Mouse (Mus musculus): Measurements from ENCODE around the gene Art3. TPM values are rescaled to one million over a fixed set of nuclear protein-coding genes. Genes with fewer than 3 reads are reported as not detected.

Gene Art3
- total RNA-seq, 1 experiment = 0.71 TPM

DNA sequence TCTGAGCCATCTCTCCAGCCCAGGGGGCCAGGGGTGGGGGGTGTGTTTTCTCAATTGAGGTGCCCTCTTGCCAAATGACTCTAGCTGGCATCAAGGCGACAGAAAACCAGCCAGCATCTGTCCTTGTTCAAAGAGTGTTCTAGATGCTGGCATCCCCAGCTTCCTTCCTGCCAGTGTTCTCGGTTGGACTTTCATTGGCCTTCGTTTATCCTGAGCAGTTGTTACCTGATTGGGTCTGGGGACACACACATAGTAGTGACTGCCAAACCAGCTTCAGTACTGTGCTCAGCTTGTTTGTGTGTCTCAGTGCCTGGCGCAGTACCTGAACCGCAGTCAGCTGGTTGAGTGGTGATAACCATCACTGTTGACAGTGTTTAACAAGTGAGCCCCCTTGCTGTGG lies 54.5 kb downstream of the Art3 start:
- TF ChIP-seq ZNF384 (IDR thresholded peaks at IDR 0.05; ENCODE audit: low read depth, low read length) (no peak), HCFC1 (IDR thresholded peaks at IDR 0.05; ENCODE audit: borderline replicate concordance, insufficient read depth, low read length) (no peak), ZC3H11A (IDR thresholded peaks at IDR 0.05; ENCODE audit: borderline replicate concordance, low read depth, low read length) (no peak), MAFK (IDR thresholded peaks at IDR 0.05; ENCODE audit: insufficient read depth, low read depth, low read length) (no peak), CHD2 (IDR thresholded peaks at IDR 0.05; ENCODE audit: low read depth, low read length) (no peak)
- DNase-seq (ENCODE audit: low read depth, low spot score) = no peak
- Histone ChIP-seq H3K4me3 (ENCODE audit: insufficient read depth in 1 of 2, low read depth in 1 of 2, low read length in 2 of 2, poor library complexity in 1 of 2, severe bottlenecking in 1 of 2) (no peak overlapping the region), H3K36me3 (ENCODE audit: control insufficient read depth, insufficient read depth, low read length, poor library complexity, severe bottlenecking) (no peaks in the 10 kb centered on the region), H3K4me1 (ENCODE audit: control insufficient read depth in 2 of 2, insufficient read depth in 2 of 2, low read length in 2 of 2, poor library complexity in 1 of 2) (peaks cover 0 to 4% of the 10 kb centered on the region in 2 experiments; a peak in 1 of 4 replicates), H3K9me3 (ENCODE audit: control insufficient read depth, insufficient read depth, low read depth, low read length) (no peaks in the 10 kb centered on the region), H3K9ac (ENCODE audit: insufficient read depth, low read depth, low read length, poor library complexity, severe bottlenecking) (no peak overlapping the region), H3K27ac (ENCODE audit: insufficient read depth, low read depth, low read length, poor library complexity, severe bottlenecking) (no peak overlapping the region)
- in situ Hi-C loops (cut with MboI; ENCODE audit: low sequenced_read_pairs in 2 of 2, unreplicated experiment in 2 of 2) = no loop called here

DNA sequence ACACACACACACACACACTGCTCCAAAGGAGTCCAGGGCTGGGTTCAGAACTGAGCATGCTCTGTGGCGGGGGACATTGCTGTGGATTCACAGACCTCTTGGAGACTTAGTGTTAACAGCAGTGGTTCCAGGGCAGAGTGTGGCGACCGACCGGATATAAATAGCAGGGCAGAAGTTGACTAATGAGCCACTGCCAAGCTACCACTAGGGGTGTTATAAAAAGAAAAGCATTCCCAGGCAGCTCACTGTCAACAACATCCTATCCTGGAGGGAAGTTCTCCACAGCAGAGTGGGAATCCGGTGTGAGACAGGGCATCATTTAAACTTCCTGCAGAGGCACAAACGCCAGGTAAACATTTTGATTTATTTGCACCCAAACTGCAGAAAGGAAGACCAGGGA lies 55.0 kb downstream of the Art3 start:
- H3K9ac ChIP-seq (ENCODE audit: insufficient read depth, low read depth, low read length, poor library complexity, severe bottlenecking) = no peak overlapping the region
- H3K4me3 ChIP-seq (ENCODE audit: insufficient read depth in 1 of 2, low read depth in 1 of 2, low read length in 2 of 2, poor library complexity in 1 of 2, severe bottlenecking in 1 of 2) = no peak overlapping the region
- DNase-seq (ENCODE audit: low read depth, low spot score) = no peak
- TF ChIP-seq ZNF384 (IDR thresholded peaks at IDR 0.05; ENCODE audit: low read depth, low read length) = no peak
- TF ChIP-seq MAFK (IDR thresholded peaks at IDR 0.05; ENCODE audit: insufficient read depth, low read depth, low read length) = no peak
- no peak for TF ChIP-seq CHD2 (IDR thresholded peaks at IDR 0.05; ENCODE audit: low read depth, low read length)
- TF ChIP-seq ZC3H11A (IDR thresholded peaks at IDR 0.05; ENCODE audit: borderline replicate concordance, low read depth, low read length) = no peak
- TF ChIP-seq HCFC1 (IDR thresholded peaks at IDR 0.05; ENCODE audit: borderline replicate concordance, insufficient read depth, low read length) = no peak
- peaks cover 0 to 4% of the 10 kb centered on the region in 2 experiments; a peak in 1 of 4 replicates for H3K4me1 ChIP-seq (ENCODE audit: control insufficient read depth in 2 of 2, insufficient read depth in 2 of 2, low read length in 2 of 2, poor library complexity in 1 of 2)
- H3K27ac ChIP-seq (ENCODE audit: insufficient read depth, low read depth, low read length, poor library complexity, severe bottlenecking) = no peak overlapping the region
- no peaks in the 10 kb centered on the region for H3K36me3 ChIP-seq (ENCODE audit: control insufficient read depth, insufficient read depth, low read length, poor library complexity, severe bottlenecking)
- no peaks in the 10 kb centered on the region for H3K9me3 ChIP-seq (ENCODE audit: control insufficient read depth, insufficient read depth, low read depth, low read length)
- in situ Hi-C loops (cut with MboI; ENCODE audit: low sequenced_read_pairs in 2 of 2, unreplicated experiment in 2 of 2) = no loop called here

DNA sequence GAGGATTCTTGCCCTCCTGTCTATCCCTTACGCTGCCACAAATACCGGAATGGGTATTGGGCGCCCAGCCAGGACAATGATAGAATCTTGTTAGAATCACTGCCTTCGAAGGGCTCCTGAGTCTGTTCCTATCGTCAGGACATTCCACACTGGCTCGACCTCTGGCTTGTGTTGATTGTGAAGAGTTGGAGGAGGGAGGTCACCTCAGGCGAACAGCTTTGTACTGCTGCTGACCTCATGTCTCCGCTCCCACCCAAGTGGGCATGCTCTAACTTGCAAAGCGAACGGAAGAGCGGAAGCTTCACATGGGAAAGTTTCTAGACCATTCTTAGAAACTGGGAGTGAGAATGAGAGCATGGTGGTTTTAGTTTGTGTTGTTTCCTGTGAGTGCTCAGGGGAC lies 55.8 kb downstream of the Art3 start:
- TF ChIP-seq ZNF384 (IDR thresholded peaks at IDR 0.05; ENCODE audit: low read depth, low read length) (no peak), ZC3H11A (IDR thresholded peaks at IDR 0.05; ENCODE audit: borderline replicate concordance, low read depth, low read length) (no peak), MAFK (IDR thresholded peaks at IDR 0.05; ENCODE audit: insufficient read depth, low read depth, low read length) (no peak), CHD2 (IDR thresholded peaks at IDR 0.05; ENCODE audit: low read depth, low read length) (no peak), HCFC1 (IDR thresholded peaks at IDR 0.05; ENCODE audit: borderline replicate concordance, insufficient read depth, low read length) (no peak)
- Histone ChIP-seq H3K4me1 (ENCODE audit: control insufficient read depth in 2 of 2, insufficient read depth in 2 of 2, low read length in 2 of 2, poor library complexity in 1 of 2) (peaks cover 0 to 4% of the 10 kb centered on the region in 2 experiments; a peak in 1 of 4 replicates), H3K9me3 (ENCODE audit: control insufficient read depth, insufficient read depth, low read depth, low read length) (no peaks in the 10 kb centered on the region), H3K9ac (ENCODE audit: insufficient read depth, low read depth, low read length, poor library complexity, severe bottlenecking) (no peak overlapping the region), H3K4me3 (ENCODE audit: insufficient read depth in 1 of 2, low read depth in 1 of 2, low read length in 2 of 2, poor library complexity in 1 of 2, severe bottlenecking in 1 of 2) (no peak overlapping the region), H3K27ac (ENCODE audit: insufficient read depth, low read depth, low read length, poor library complexity, severe bottlenecking) (no peak overlapping the region), H3K36me3 (ENCODE audit: control insufficient read depth, insufficient read depth, low read length, poor library complexity, severe bottlenecking) (no peaks in the 10 kb centered on the region)
- no peak for DNase-seq (ENCODE audit: low read depth, low spot score)
- in situ Hi-C loops (cut with MboI; ENCODE audit: low sequenced_read_pairs in 2 of 2, unreplicated experiment in 2 of 2) = no loop called here

DNA sequence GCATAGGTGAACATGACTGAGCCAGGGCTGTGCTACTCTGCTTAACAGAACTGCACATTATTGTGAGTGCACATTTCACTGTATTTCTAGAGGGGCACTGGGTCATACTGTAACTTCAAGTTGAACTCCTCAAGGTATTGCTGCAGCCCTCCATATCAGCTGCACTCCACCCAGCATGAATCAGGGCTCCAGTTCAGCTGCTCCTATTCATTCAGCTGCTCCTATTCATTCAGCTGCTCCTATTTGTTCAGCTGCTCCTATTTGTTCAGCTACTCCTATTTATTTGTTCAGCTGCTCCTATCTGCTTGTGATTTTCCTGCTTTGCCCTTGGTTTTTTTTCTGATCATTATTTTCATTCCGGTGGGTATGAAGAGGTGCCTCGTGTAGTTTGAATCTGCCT lies 58.4 kb downstream of the Art3 start:
- Histone ChIP-seq H3K4me1 (ENCODE audit: control insufficient read depth in 2 of 2, insufficient read depth in 2 of 2, low read length in 2 of 2, poor library complexity in 1 of 2) (peaks cover 0 to 7% of the 10 kb centered on the region in 2 experiments; a peak in 1 of 4 replicates), H3K9ac (ENCODE audit: insufficient read depth, low read depth, low read length, poor library complexity, severe bottlenecking) (no peak overlapping the region), H3K27ac (ENCODE audit: insufficient read depth, low read depth, low read length, poor library complexity, severe bottlenecking) (no peak overlapping the region), H3K36me3 (ENCODE audit: control insufficient read depth, insufficient read depth, low read length, poor library complexity, severe bottlenecking) (no peaks in the 10 kb centered on the region), H3K9me3 (ENCODE audit: control insufficient read depth, insufficient read depth, low read depth, low read length) (no peaks in the 10 kb centered on the region), H3K4me3 (ENCODE audit: insufficient read depth in 1 of 2, low read depth in 1 of 2, low read length in 2 of 2, poor library complexity in 1 of 2, severe bottlenecking in 1 of 2) (no peak overlapping the region)
- in situ Hi-C loops (cut with MboI; ENCODE audit: low sequenced_read_pairs in 2 of 2, unreplicated experiment in 2 of 2) = no loop called here
- DNase-seq (ENCODE audit: low read depth, low spot score) = no peak
- no peak for TF ChIP-seq CHD2 (IDR thresholded peaks at IDR 0.05; ENCODE audit: low read depth, low read length)
- TF ChIP-seq MAFK (IDR thresholded peaks at IDR 0.05; ENCODE audit: insufficient read depth, low read depth, low read length) = no peak
- TF ChIP-seq ZC3H11A (IDR thresholded peaks at IDR 0.05; ENCODE audit: borderline replicate concordance, low read depth, low read length) = no peak
- no peak for TF ChIP-seq ZNF384 (IDR thresholded peaks at IDR 0.05; ENCODE audit: low read depth, low read length)
- TF ChIP-seq HCFC1 (IDR thresholded peaks at IDR 0.05; ENCODE audit: borderline replicate concordance, insufficient read depth, low read length) = no peak

DNA sequence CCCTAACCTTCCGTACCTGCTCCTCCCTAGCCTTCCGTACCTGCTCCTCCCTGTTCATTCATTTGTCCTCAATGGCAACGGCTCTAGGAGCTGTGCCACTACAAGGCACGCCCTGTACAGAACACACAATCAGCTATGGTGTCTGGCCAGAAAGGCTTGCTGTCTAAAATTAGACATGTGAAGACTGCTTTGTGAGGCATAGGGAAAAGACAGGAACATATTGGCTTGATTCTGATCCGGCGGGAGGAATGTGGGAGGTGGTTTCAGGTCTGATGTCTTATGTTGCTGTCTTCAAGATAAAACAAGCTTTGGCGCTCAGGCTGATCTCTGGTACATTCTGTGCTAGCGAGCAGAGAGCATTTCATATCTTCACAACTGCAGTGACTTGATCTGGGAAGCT lies 59.0 kb downstream of the Art3 start:
- no peak for DNase-seq (ENCODE audit: low read depth, low spot score)
- TF ChIP-seq ZC3H11A (IDR thresholded peaks at IDR 0.05; ENCODE audit: borderline replicate concordance, low read depth, low read length) (no peak), MAFK (IDR thresholded peaks at IDR 0.05; ENCODE audit: insufficient read depth, low read depth, low read length) (no peak), CHD2 (IDR thresholded peaks at IDR 0.05; ENCODE audit: low read depth, low read length) (no peak), ZNF384 (IDR thresholded peaks at IDR 0.05; ENCODE audit: low read depth, low read length) (no peak)
- in situ Hi-C loops (cut with MboI; ENCODE audit: low sequenced_read_pairs in 2 of 2, unreplicated experiment in 2 of 2) = no loop called here
- Histone ChIP-seq H3K27ac (ENCODE audit: insufficient read depth, low read depth, low read length, poor library complexity, severe bottlenecking) (no peak overlapping the region), H3K4me3 (ENCODE audit: insufficient read depth in 1 of 2, low read depth in 1 of 2, low read length in 2 of 2, poor library complexity in 1 of 2, severe bottlenecking in 1 of 2) (no peak overlapping the region), H3K9me3 (ENCODE audit: control insufficient read depth, insufficient read depth, low read depth, low read length) (no peaks in the 10 kb centered on the region), H3K9ac (ENCODE audit: insufficient read depth, low read depth, low read length, poor library complexity, severe bottlenecking) (no peak overlapping the region), H3K36me3 (ENCODE audit: control insufficient read depth, insufficient read depth, low read length, poor library complexity, severe bottlenecking) (no peaks in the 10 kb centered on the region), H3K4me1 (ENCODE audit: control insufficient read depth in 2 of 2, insufficient read depth in 2 of 2, low read length in 2 of 2, poor library complexity in 1 of 2) (peaks cover 0 to 7% of the 10 kb centered on the region in 2 experiments; a peak in 1 of 4 replicates)
